Mouse (Mus musculus): Measurements from ENCODE around the gene Tmem59l. TPM values are rescaled to one million over a fixed set of nuclear protein-coding genes. Genes with fewer than 3 reads are reported as not detected.

The Tmem59l gene
- polyA plus RNA-seq, 1 experiment = 524 TPM

DNA sequence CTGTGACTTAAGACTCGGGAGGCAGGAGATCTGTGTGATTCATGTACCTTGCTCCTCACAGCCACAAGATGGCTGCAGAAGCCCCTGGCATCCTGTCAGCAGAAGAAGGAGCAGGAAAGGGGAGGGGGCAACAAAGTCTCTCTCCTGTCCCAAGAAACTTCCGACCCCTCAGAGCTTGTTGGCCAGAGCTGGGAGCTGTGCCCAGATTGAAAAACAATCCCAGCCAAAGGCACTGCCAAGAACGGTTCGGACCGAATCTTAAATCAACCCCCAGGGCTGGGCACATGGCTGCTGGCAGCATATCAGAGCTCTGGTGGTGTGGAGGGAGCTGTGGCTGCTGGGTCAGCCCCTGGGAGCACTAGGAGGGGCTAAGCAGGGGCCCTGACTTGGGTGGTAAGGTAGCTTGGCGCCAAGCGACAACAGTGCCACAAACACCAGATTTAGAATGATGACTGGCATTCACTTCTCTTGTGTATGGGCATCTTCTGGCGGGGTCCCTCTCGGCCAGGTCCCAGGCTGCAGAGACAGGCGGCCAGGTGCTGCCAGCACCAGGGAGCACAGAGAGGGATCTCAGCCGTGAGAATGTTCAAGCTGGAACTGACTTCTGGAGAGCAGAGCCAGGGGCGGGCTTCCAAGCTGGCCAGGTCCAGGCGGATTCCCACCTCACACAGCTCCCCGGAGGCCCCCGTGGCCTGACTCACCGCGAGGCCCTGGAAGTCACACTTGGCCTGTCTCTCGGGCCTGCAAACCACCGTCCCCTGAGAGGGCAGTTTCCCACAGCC is 39.3 kb downstream of the Tmem59l start:
- Histone ChIP-seq H3K4me1 (ENCODE audit: control insufficient read depth, insufficient read depth, low read length) (peaks cover 17% of the 10 kb centered on the region), H3K27ac (ENCODE audit: insufficient read depth, low read length) (peak overlapping the region; percentile 29; the same call in 1 of the 2 replicates), H3K27me3 (ENCODE audit: control insufficient read depth, insufficient read depth, low read length) (no peaks in the 10 kb centered on the region), H3K4me3 (replicated peaks; ENCODE audit: insufficient read depth, low read depth, low read length) (no peak overlapping the region)
- peak; percentile 57 to 62 for DNase-seq
- TF ChIP-seq POLR2A (IDR thresholded peaks at IDR 0.05; ENCODE audit: borderline replicate concordance, insufficient read depth, low read length) (no peak), CTCF (IDR thresholded peaks at IDR 0.05; ENCODE audit: borderline replicate concordance, insufficient read depth, low read depth, low read length) (no peak)
- 8% methylated on average over 18 of the region's 19 CpGs for WGBS

DNA sequence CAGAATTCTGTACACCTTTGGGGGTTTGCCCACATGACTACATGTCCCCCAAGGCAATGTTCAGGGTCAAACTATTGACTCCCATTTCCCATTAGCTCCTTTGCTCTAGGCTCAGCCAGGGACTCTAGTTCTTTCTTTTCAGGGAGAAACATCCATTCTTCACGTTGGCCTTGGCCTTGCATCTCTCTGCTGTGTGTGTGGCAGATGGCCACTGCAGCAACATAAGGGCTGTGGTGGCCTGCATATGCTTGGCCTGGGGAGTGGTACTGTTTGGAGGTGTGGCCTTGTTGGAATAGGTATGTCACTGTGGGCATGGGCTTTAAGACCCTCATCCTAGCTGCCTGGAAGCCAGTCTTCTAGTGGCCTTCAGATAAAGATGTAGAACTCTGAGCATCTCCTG is 41.2 kb downstream of the Tmem59l start:
- DNase-seq = no peak
- H3K4me3 ChIP-seq (replicated peaks; ENCODE audit: insufficient read depth, low read depth, low read length) = no peak overlapping the region
- H3K27me3 ChIP-seq (ENCODE audit: control insufficient read depth, insufficient read depth, low read length) = no peaks in the 10 kb centered on the region
- H3K27ac ChIP-seq (ENCODE audit: insufficient read depth, low read length) = no peak overlapping the region
- no peak for TF ChIP-seq CTCF (IDR thresholded peaks at IDR 0.05; ENCODE audit: borderline replicate concordance, insufficient read depth, low read depth, low read length)
- TF ChIP-seq POLR2A (IDR thresholded peaks at IDR 0.05; ENCODE audit: borderline replicate concordance, insufficient read depth, low read length) = no peak
- peaks cover 13% of the 10 kb centered on the region for H3K4me1 ChIP-seq (ENCODE audit: control insufficient read depth, insufficient read depth, low read length)
- 5% methylated on average over 1 of the region's 1 CpGs for WGBS

DNA sequence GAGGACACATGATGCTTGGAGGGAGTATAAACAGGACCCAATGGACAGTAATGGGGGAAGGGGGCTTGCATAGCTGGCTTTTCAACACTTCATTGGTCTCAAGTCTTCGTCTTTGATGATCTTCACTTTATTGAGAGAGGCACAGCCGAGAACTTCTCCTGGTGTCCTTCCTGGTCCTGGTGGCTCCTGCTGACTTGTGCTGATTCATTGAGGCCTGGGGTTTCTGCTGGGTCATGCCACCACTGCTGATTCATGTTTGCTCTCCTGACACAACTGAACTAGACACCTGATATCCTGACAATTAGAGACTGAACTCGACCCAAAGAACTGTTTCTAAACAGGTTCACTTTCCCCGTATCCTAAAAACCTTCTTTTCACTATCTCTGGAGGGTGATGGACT is 43.8 kb downstream of the Tmem59l start:
- DNase-seq = no peak
- Histone ChIP-seq H3K27me3 (ENCODE audit: control insufficient read depth, insufficient read depth, low read length) (no peaks in the 10 kb centered on the region), H3K4me1 (ENCODE audit: control insufficient read depth, insufficient read depth, low read length) (peaks cover 13% of the 10 kb centered on the region), H3K4me3 (replicated peaks; ENCODE audit: insufficient read depth, low read depth, low read length) (no peak overlapping the region), H3K27ac (ENCODE audit: insufficient read depth, low read length) (no peak overlapping the region)
- 87% methylated on average over 4 of the region's 4 CpGs for WGBS
- TF ChIP-seq POLR2A (IDR thresholded peaks at IDR 0.05; ENCODE audit: borderline replicate concordance, insufficient read depth, low read length) (no peak), CTCF (IDR thresholded peaks at IDR 0.05; ENCODE audit: borderline replicate concordance, insufficient read depth, low read depth, low read length) (no peak)

DNA sequence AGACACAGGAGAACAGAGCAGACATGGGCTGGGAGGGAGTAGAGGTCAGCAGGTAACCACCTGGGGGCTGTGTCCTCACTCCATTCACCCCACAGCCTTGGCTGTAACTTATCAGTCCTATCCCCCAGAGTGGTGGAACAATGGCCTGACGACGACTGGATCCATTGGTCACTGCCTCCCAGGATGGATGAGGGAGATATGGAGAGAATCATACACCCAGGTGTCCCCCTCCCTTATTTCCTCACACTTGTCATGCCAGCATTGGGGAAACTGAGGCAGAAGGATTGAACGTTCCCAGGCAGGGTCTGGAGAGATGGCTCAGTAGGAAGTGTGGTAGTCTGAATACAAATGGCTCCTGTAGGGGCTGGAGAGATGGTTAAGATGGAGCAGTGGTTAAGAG is 45.6 kb downstream of the Tmem59l start:
- TF ChIP-seq CTCF (IDR thresholded peaks at IDR 0.05; ENCODE audit: borderline replicate concordance, insufficient read depth, low read depth, low read length) = no peak
- no peak for TF ChIP-seq POLR2A (IDR thresholded peaks at IDR 0.05; ENCODE audit: borderline replicate concordance, insufficient read depth, low read length)
- H3K4me3 ChIP-seq (replicated peaks; ENCODE audit: insufficient read depth, low read depth, low read length) = no peak overlapping the region
- no peak for DNase-seq
- no peaks in the 10 kb centered on the region for H3K27me3 ChIP-seq (ENCODE audit: control insufficient read depth, insufficient read depth, low read length)
- H3K27ac ChIP-seq (ENCODE audit: insufficient read depth, low read length) = no peak overlapping the region
- H3K4me1 ChIP-seq (ENCODE audit: control insufficient read depth, insufficient read depth, low read length) = peaks cover 17% of the 10 kb centered on the region
- WGBS = 63% methylated on average over 3 of the region's 3 CpGs

DNA sequence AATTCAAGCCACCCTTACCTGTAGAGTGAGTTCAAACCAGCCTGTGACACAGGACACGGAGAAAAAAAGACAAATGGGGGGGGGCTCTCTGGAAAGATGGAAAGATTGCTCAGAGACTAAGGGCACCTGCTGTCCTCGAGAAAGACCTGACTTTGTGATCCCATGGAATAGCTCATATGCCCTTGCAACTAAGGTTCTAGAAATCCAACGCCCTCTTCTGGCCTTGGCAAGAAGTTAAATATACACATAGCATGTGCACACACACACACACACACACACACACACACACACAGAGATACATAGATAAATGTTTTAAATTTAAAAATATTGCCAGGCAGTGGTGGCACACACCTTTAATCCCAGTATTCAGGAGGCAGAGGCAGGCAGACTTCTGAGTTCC is 46.9 kb downstream of the Tmem59l start:
- peaks cover 24% of the 10 kb centered on the region for H3K4me1 ChIP-seq (ENCODE audit: control insufficient read depth, insufficient read depth, low read length)
- WGBS = 55% methylated on average over 3 of the region's 3 CpGs
- no peak overlapping the region for H3K27ac ChIP-seq (ENCODE audit: insufficient read depth, low read length)

DNA sequence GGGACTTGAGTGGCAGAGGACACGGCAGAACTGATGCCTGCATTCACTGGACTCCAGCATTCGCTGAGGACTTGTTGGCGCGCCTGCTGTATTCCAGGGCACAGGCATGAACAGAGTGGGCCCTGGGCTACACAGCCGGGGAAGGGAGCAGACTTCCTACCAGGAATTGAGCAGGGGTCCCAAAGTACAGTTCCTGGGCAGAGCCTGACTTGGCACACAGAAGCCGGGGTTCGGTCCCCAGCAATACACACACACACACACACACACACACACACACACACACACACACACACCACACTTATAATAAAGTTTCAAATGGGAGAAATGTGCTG is 47.3 kb downstream of the Tmem59l start:
- DNase-seq = no peak
- H3K27ac ChIP-seq (ENCODE audit: insufficient read depth, low read length) = peak overlapping the region; percentile 36
- no peaks in the 10 kb centered on the region for H3K27me3 ChIP-seq (ENCODE audit: control insufficient read depth, insufficient read depth, low read length)
- no peak for TF ChIP-seq POLR2A (IDR thresholded peaks at IDR 0.05; ENCODE audit: borderline replicate concordance, insufficient read depth, low read length)
- no peak for TF ChIP-seq CTCF (IDR thresholded peaks at IDR 0.05; ENCODE audit: borderline replicate concordance, insufficient read depth, low read depth, low read length)
- 0% methylated on average over 7 of the region's 7 CpGs for WGBS
- peak overlapping the region; percentile 57 for H3K4me3 ChIP-seq (replicated peaks; ENCODE audit: insufficient read depth, low read depth, low read length)
- peaks cover 28% of the 10 kb centered on the region for H3K4me1 ChIP-seq (ENCODE audit: control insufficient read depth, insufficient read depth, low read length)

More for the DNA sequence above, 46.9 kb downstream of the Tmem59l start:
- no peaks in the 10 kb centered on the region for H3K27me3 ChIP-seq (ENCODE audit: control insufficient read depth, insufficient read depth, low read length)
- DNase-seq = no peak
- H3K4me3 ChIP-seq (replicated peaks; ENCODE audit: insufficient read depth, low read depth, low read length) = no peak overlapping the region
- TF ChIP-seq POLR2A (IDR thresholded peaks at IDR 0.05; ENCODE audit: borderline replicate concordance, insufficient read depth, low read length) = no peak
- no peak for TF ChIP-seq CTCF (IDR thresholded peaks at IDR 0.05; ENCODE audit: borderline replicate concordance, insufficient read depth, low read depth, low read length)

DNA sequence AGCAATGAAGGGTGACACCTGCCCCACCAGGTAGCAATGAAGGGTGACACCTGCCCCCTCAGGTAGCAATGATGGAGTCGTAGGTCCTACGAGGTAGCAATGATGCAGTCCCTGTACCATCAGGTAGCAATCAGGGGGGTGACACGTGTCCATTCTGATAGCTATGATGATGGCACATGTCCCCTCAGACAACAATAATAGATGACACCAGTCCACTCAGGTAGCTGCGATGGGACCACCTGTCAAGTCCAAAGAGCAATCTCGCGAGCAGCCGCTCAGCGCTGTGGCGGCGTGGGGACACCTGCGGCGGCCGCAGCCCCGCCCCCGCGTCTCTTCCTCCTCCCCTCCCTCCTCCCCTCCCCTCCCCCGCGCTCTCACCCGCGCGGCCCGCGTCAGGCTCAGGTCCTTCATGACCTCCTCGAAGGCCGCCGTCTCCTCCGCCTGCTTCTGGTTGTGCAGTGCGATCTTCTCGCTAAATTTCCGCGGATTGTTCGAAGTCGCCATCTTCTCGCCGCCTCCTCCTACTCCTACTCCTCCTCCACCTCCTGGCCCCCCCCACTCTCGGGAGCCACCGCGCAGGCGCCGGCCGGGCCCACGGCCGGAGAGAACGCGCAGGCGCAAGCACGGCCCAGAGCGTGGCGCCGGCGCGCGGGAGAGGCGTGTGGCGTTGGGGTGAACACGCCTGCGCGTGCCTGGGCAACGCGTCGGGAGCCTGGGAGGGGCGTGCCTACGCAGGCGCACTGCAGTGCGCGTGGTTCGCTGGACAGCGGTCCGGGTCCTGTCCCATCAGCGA is 47.9 kb downstream of the Tmem59l start, which contains the start of gene Crtc1:
Crtc1 (minus strand) TSS at position 525 of the 793 bp plus-strand sequence.
- DNase-seq = peak; percentile 97 to 99
- no peaks in the 10 kb centered on the region for H3K27me3 ChIP-seq (ENCODE audit: control insufficient read depth, insufficient read depth, low read length)
- TF ChIP-seq CTCF (IDR thresholded peaks at IDR 0.05; ENCODE audit: borderline replicate concordance, insufficient read depth, low read depth, low read length) (no peak), POLR2A (IDR thresholded peaks at IDR 0.05; ENCODE audit: borderline replicate concordance, insufficient read depth, low read length) (peak; percentile 95)
- WGBS = under 1% methylated on average over 70 of the region's 70 CpGs
- peak within 1 kb of the TSS; percentile 87 for H3K4me3 ChIP-seq (replicated peaks; ENCODE audit: insufficient read depth, low read depth, low read length)
- H3K4me1 ChIP-seq (ENCODE audit: control insufficient read depth, insufficient read depth, low read length) = peaks cover 34% of the 10 kb centered on the region
- peak within 1 kb of the TSS; percentile 76 for H3K27ac ChIP-seq (ENCODE audit: insufficient read depth, low read length)

Measured in cerebellum, adult 2 months (tissue).